Mouse (Mus musculus) lung, postnatal 14 days (tissue): ENCODE measurements around the gene Nell1.

Experiments
- DNase-seq: peaks from one replicate; pipeline ENCODE4 v3.0.0; 2021

Gene Nell1

DNA sequence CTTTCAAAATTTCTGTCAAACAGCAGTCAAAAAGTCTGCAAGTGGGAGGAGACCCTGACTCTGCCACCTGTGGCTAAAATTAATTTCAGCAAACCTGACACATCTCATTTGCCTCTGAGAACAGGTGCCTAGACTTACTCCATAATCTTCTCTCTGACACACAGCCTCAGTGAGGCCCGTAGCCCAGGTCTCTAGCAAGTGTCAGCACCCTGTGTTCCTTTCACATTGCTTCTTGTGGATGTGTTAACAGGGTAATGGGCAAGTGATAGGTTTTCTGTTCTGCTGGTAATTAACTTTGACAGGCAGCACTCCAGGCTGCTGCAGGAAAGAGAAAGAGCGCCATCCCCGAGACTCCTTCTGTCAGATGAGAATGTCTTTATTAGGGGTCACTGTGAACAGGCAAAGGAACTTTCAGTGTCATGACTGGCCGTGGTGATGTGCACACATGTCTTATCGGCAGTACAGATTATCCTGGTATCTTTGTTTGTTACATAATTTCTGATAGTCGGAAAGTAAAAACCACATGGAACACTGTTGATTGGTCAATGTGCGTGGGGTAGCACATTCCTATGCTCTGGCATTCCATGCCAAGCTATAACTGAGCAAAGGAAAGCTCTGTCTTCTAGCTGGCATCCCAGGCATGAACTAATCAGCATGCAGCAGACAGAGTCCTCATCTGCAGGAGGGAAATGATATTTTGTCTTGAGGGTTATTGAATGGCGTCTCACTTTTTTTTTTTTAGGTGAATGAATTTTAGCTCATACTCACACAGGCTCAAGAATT, 614.2 kb downstream of the Nell1 start:
- DNase-seq = no peak

DNA sequence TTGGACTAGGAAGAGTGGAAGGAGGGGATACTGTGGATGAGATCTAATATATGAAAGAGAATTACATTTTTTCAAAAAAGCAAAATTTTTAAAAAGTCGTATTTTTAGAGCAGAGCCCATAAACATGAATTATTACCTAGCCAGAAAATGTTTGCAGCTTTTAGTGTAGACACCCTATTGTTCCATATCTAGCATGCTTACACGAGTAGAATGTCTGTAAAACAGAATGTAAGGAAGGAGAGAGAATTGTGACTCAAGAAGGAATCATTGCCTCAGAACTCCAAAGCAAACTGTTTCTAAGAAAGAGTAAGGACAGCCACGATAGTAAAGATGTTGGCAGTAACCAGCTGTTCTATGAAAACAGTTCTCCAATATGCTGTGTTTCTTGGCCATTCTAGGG, 624.2 kb downstream of the Nell1 start, which contains the start of gene 4933405O20Rik:
4933405O20Rik (plus strand) TSS at position 301 of the 400 bp plus-strand sequence.
- DNase-seq = no peak

GRCm38 (mm10) chr7:50614101-50614500, 639.4 kb downstream of the Nell1 start:
- DNase-seq = no peak

GRCm38 (mm10) chr7:50629186-50629585, 654.5 kb downstream of the Nell1 start:
- DNase-seq = no peak

DNA sequence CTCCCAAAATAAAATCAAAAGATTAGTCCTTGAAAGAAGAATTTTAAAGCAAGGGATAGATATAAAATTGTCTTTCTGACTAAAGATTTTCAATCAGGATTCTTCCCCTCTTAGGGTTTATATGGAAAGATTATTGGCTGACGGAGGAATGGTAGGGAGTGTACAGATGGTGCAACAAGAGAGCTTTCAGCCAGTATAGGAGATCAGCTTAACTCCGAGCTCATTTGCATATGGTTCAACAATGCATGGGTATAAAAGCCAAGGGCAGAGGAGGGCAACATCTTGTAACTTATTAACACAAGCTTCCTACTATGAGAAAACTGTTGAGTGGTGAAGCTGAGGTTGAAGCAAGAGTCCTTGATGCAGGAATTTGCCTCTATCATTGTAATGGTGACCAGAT, 658.5 kb downstream of the Nell1 start:
- no peak for DNase-seq

- no peak for DNase-seq
Measured at GRCm38 (mm10) chr7:50672266-50672665, 697.6 kb downstream of the Nell1 start.

GRCm38 (mm10) chr7:50675444-50675843, 700.8 kb downstream of the Nell1 start:
- DNase-seq = no peak

- no peak for DNase-seq
Measured at GRCm38 (mm10) chr7:50677511-50677910, 702.8 kb downstream of the Nell1 start.

- no peak for DNase-seq
Measured at GRCm38 (mm10) chr7:50686337-50686736, 711.7 kb downstream of the Nell1 start.

DNA sequence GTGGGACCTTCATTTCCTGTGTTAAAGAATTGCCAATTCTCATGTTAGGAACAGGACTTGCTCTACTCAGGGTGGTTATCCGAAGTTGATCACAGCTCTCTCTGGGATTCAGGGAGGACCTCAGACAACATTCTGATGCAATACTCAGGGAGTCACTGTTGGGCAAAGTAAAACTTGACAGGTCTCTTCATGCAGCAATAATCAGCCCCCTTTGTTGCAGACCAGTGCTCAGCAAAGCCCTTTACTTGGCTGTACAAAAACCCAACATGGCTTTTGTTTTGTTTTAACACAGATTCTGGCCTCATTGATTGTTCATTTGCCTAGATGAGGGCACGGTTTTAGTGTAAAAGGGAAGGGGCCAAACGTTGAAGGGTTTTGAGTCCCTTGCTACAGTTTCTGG, 750.5 kb downstream of the Nell1 start:
- DNase-seq = no peak

DNA sequence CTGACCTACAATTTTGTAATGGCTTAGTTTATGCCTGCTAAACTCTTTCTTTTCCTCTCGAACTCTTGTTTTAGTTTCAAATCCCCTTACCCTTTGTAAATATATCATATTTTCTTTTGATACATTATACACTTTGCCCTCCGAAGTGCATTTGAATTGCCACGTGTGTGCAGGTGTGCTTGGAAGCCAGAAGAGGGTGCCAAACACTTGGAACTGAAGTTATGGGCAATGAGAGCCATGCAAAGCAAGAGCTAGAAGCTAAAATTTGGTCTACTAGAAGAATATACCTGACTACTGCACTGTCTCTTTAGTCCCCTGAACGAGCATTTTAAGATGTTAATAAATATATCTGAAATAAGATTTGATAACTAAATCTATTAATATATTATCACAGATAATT, 756.3 kb downstream of the Nell1 start:
- DNase-seq = no peak

DNA sequence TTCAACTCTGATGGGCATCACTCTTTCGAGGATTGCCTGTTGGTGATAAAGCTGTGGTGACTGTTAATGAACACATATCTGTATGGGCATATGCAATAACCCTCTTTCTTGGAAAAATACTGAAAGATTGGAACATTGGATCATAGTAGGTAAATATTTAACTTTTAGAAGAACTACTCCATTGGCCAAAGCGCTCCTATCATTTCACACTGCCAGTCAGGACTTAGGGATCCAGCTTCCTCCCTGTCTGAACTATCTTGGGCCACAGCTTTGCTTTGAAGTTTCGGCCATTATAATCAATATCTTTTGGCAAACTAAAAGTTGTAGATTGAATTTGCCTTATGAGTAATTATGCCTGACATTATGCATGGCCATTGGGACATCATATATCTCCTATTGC, 780.9 kb downstream of the Nell1 start:
- no peak for DNase-seq

DNA sequence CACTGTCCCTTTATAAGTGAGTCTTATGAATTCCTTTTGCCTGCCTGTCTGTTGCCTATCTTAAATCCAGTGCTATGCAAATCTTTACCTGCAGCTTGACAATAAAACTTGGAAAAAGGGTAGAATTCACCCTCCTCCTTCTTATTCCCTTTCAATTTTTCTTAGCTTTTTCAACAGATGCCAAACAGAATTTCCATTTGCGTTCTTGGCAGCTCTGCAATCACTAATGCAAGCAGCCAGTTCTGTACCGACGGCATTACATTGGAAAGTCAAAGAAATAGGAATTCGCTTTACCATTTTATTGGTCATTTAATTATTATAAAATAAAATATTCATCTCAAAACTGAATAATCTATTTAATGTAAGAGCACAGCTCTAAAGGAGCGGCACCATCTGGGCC, 781.7 kb downstream of the Nell1 start:
- DNase-seq = no peak

- DNase-seq = no peak
Measured at GRCm38 (mm10) chr7:50773516-50773915, 798.9 kb downstream of the Nell1 start.

DNA sequence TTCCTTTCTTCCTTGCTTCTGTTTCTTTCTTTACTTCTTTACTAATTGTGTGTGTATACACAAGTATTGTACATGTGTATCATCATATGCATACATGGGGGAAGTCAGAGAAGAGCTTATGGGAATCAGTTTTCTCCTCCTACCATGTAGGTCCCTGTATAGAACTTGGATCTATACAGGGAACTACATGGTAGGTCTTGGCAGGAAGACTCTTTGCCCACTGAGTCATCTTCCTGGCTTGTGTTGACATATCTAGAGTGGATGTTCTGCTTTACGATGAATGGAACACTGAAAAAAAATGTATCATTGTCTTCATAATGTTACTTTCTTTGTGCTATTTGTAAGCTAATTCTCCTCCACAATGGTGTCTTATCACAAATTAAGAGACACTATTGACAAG, 806.4 kb downstream of the Nell1 start:
- DNase-seq = no peak

GRCm38 (mm10) chr7:50783652-50784051, 809.0 kb downstream of the Nell1 start:
- no peak for DNase-seq

DNA sequence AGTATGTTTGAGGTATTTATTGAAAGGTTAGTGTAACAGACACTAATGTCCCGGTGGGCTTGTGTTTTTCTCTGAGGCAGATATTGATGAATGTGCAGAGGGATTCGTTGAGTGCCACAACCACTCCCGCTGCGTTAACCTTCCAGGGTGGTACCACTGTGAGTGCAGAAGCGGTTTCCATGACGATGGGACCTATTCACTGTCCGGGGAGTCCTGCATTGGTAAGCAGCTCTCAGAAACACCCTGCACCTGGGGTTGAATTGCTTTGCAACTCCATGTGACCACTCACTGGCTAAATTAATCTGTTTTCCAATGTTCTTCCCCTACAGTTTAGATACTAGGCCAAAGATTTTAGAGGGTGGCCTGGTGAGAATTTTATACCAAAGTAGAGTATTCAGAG, 851.5 kb downstream of the Nell1 start:
- DNase-seq = no peak

DNA sequence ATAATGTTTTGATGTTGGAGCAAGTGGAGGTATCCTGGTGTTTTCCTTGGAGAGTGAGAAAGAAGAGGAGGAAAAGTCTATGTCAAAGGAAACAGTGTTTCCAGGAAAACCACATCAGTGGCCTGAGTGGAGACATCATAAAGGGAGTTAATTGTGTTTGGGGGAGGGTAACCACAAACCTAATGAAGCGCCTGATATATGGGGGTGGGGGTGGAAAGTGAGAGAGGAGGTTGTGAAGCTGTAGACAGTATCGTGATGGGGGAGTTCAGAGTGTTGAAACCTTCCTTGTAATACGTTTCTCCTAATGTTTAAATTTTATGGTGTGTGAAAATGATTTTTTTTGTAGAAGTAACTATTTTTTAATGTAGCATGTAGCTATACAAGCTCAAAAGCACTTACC, 858.1 kb downstream of the Nell1 start:
- DNase-seq = no peak

DNA sequence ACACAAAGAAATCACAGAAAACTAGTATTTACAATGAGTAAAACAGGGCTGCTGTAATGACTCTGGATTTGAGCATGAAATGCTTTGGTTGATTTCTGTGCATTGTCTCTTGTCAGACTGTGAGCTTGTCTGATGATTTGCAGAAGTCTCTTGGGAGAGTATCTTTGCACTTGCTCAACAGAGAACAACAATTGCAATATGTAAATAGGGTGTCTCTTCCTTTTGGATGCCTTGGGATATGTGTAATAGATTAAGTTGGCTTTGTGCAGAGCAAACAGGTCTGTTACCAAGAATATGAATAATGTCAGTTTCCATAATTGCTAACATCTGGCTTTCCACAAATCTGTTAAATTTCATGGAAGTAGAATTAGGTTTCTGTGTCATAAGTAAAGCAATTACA, 868.0 kb downstream of the Nell1 start:
- no peak for DNase-seq

DNA sequence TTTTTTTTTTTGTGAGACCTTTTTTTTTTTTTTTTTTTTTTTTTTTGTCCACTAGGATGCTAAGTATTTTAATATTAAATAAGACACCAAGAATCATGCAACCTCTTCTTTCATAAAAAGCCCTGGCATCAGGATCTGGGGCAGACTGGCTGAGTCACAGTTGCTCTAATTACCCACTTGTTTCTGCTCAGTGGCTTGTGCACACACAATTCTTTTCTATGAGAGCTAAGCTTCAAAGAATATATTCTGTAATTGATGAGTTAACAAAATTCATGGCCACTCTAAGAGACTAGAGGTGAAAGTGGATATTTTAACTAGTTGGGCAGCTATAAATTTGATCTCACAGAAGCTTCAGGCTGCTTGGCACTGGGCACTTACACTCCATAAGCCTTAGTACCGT, 873.3 kb downstream of the Nell1 start:
- no peak for DNase-seq

GRCm38 (mm10) chr7:50850271-50850670, 875.6 kb downstream of the Nell1 start:
- DNase-seq = no peak

- no peak for DNase-seq
Measured at GRCm38 (mm10) chr7:50870181-50870580, 895.5 kb downstream of the Nell1 start.

- DNase-seq = no peak
Measured at GRCm38 (mm10) chr7:50887625-50888024, 913.0 kb downstream of the Nell1 start.

GRCm38 (mm10) chr7:50899541-50900088, 925.0 kb downstream of the Nell1 start:
- peak; percentile 7 for DNase-seq
